Mouse (Mus musculus): ENCODE data around the gene Wwox.

- TF ChIP-seq CTCF (IDR thresholded peaks at IDR 0.05): no peak
- no peak for TF ChIP-seq EP300 (IDR thresholded peaks at IDR 0.05)
Observed at GRCm38 (mm10) chr8:115070225-115070624, 630.8 kb downstream of the Wwox start.

Data from lung, postnatal 0 days (tissue).